Mouse (Mus musculus) embryonic facial prominence, embryonic 11.5 days (tissue): Measurements from ENCODE around the gene Calr. TPM values are rescaled to one million over a fixed set of nuclear protein-coding genes. Genes with fewer than 3 reads are reported as not detected.

ENCODE experiments used
- ATAC-seq: fragments of 200-750 bp; cut with Nextera tagmentation; replicated peaks from 2 replicates; pipeline ENCODE4 v1.8.0; 2017; ENCODE audit warnings: low read depth; ENCODE audit not compliant: insufficient number of reproducible peaks, low FRiP score, low TSS enrichment
- DNase-seq: peaks from one replicate; pipeline ENCODE4 v3.0.0-alpha.2; 2015; ENCODE audit warnings: low spot score
- H3K27ac ChIP-seq: fragments of 300-500 bp; sonication (generic); replicated peaks from 2 replicates; pipeline ENCODE4 v1.5.1; 2014; ENCODE audit warnings: mild to moderate bottlenecking, low read depth, low read length, control low read depth
- H3K27me3 ChIP-seq: fragments of 300-500 bp; sonication (generic); 2 replicates; pipeline ENCODE4 v1.6.1; 2014; ENCODE audit warnings: mild to moderate bottlenecking, low read length, moderate library complexity, mixed read lengths; ENCODE audit not compliant: control insufficient read depth, insufficient read depth
- H3K36me3 ChIP-seq: fragments of 300-500 bp; sonication (generic); replicated peaks from 2 replicates; pipeline ENCODE4 v1.6.1; 2014; ENCODE audit warnings: low read depth, mild to moderate bottlenecking, low read length, moderate library complexity, mixed read lengths; ENCODE audit not compliant: control insufficient read depth, insufficient read depth
- H3K4me1 ChIP-seq: fragments of 300-500 bp; sonication (generic); 2 replicates; pipeline ENCODE4 v1.6.1; 2014; ENCODE audit warnings: low read length, mixed read lengths; ENCODE audit not compliant: control insufficient read depth, insufficient read depth
- H3K4me2 ChIP-seq: fragments of 300-500 bp; sonication (generic); 2 replicates; pipeline ENCODE4 v1.6.1; 2014; ENCODE audit warnings: low read depth, mild to moderate bottlenecking, control low read depth, low read length, moderate library complexity
- H3K4me3 ChIP-seq: fragments of 300-500 bp; sonication (generic); 2 replicates; pipeline ENCODE4 v1.5.1; 2014; ENCODE audit warnings: low read depth, low read length, control low read depth
- H3K9ac ChIP-seq: fragments of 300-500 bp; sonication (generic); replicated peaks from 2 replicates; pipeline ENCODE4 v1.6.1; 2014; ENCODE audit warnings: mild to moderate bottlenecking, control low read depth, low read length
- H3K9me3 ChIP-seq: fragments of 300-500 bp; sonication (generic); replicated peaks from 2 replicates; pipeline ENCODE4 v1.6.1; 2016; ENCODE audit warnings: mild to moderate bottlenecking, low read length, inconsistent platforms, mixed read lengths; ENCODE audit not compliant: control insufficient read depth
- WGBS: fragments of 180-500 bp; shearing (Covaris S2); extraction: QIAGEN DNeasy Blood & Tissue Kit; methylation state at CpG from one replicate; pipeline ENCODE4 v1.1.7; 2014; 5-methylcytosine and 5-hydroxymethylcytosine counted together
- polyA plus RNA-seq: library from polyadenylated mRNA; unstranded; fragments of >200 nt; fragmentation: Nextera tagmentation; extraction: Ambion mirVana; gene quantifications from 2 replicates; pipeline ENCODE4 v1.2.1, GENCODE M21; 2014

The Calr gene
- 815 and 826 TPM in 2 replicates for polyA plus RNA-seq

- Histone ChIP-seq H3K4me3 (peak within 1 kb of the TSS; percentile 85), H3K9ac (peak within 1 kb of the TSS; percentile 94), H3K27ac (peak within 1 kb of the TSS; percentile 85), H3K9me3 (no peaks in the 10 kb centered on the region), H3K27me3 (no peaks in the 10 kb centered on the region), H3K36me3 (peaks cover 26% of the 10 kb centered on the region), H3K4me2 (peak within 1 kb of the TSS; percentile 69), H3K4me1 (peaks cover 4% of the 10 kb centered on the region; the same call in 1 of the 2 replicates)
- DNase-seq: peak; percentile 100
- WGBS: under 1% methylated on average over 55 of the region's 55 CpGs
- peak; percentile 99 for ATAC-seq
Measured at GRCm38 (mm10) chr8:84846722-84847572, at the start of gene Calr. Gene Calr (minus strand): TSS chr8:84846934.

GRCm38 (mm10) chr8:84895963-84896362 is 49.2 kb upstream of the Calr start:
- no peaks in the 10 kb centered on the region for H3K9me3 ChIP-seq
- 83% methylated on average over 5 of the region's 5 CpGs for WGBS
- ATAC-seq: no peak
- no peak overlapping the region for H3K27ac ChIP-seq
- DNase-seq: no peak
- no peak overlapping the region for H3K9ac ChIP-seq
- H3K4me1 ChIP-seq: no peaks in the 10 kb centered on the region
- H3K4me3 ChIP-seq: no peak overlapping the region
- no peak overlapping the region for H3K4me2 ChIP-seq
- H3K27me3 ChIP-seq: no peaks in the 10 kb centered on the region
- no peaks in the 10 kb centered on the region for H3K36me3 ChIP-seq

GRCm38 (mm10) chr8:84893709-84894134 is 47.0 kb upstream of the Calr start, which contains the start of gene Gcdh:
Gene Gcdh (minus strand): TSS chr8:84893921.
- peak within 1 kb of the TSS; percentile 72 for H3K9ac ChIP-seq
- H3K27me3 ChIP-seq: no peaks in the 10 kb centered on the region
- H3K9me3 ChIP-seq: no peaks in the 10 kb centered on the region
- peak within 1 kb of the TSS; percentile 69 for H3K4me3 ChIP-seq
- peak; percentile 96 for ATAC-seq
- WGBS: 0% methylated on average over 11 of the region's 11 CpGs
- H3K27ac ChIP-seq: no peak within 1 kb of the TSS; the same call in 1 of the 2 replicates
- H3K4me2 ChIP-seq: peak within 1 kb of the TSS; percentile 75
- H3K36me3 ChIP-seq: no peaks in the 10 kb centered on the region
- no peaks in the 10 kb centered on the region for H3K4me1 ChIP-seq
- DNase-seq: peak; percentile 97

- WGBS: 11% methylated on average over 31 of the region's 31 CpGs
- Histone ChIP-seq H3K9ac (peak overlapping the region; percentile 72), H3K4me2 (peak overlapping the region; percentile 75), H3K27me3 (no peaks in the 10 kb centered on the region), H3K4me1 (no peaks in the 10 kb centered on the region), H3K27ac (no peak overlapping the region; the same call in 1 of the 2 replicates), H3K36me3 (no peaks in the 10 kb centered on the region; the same call in 1 of the 2 replicates), H3K9me3 (no peaks in the 10 kb centered on the region), H3K4me3 (peak overlapping the region; percentile 69)
- DNase-seq (no peak), ATAC-seq (peak; percentile 52)
Measured at GRCm38 (mm10) chr8:84892993-84893708, 46.4 kb upstream of the Calr start.

GRCm38 (mm10) chr8:84889141-84889540 is 42.4 kb upstream of the Calr start:
- DNase-seq: no peak
- Histone ChIP-seq H3K9ac (no peak overlapping the region), H3K27ac (no peak overlapping the region), H3K9me3 (no peaks in the 10 kb centered on the region), H3K4me3 (no peak overlapping the region), H3K27me3 (no peaks in the 10 kb centered on the region), H3K4me1 (no peaks in the 10 kb centered on the region), H3K36me3 (no peaks in the 10 kb centered on the region; the same call in 1 of the 2 replicates), H3K4me2 (no peak overlapping the region)
- ATAC-seq: no peak
- 96% methylated on average over 1 of the region's 1 CpGs for WGBS

- WGBS: 96% methylated on average over 3 of the region's 3 CpGs
- ATAC-seq: no peak
- no peak for DNase-seq
- no peak overlapping the region for H3K4me2 ChIP-seq
- no peak overlapping the region for H3K4me3 ChIP-seq
- H3K36me3 ChIP-seq: no peaks in the 10 kb centered on the region; the same call in 1 of the 2 replicates
- H3K9ac ChIP-seq: no peak overlapping the region
- no peaks in the 10 kb centered on the region for H3K4me1 ChIP-seq
- H3K27ac ChIP-seq: no peak overlapping the region
- H3K9me3 ChIP-seq: no peaks in the 10 kb centered on the region
- H3K27me3 ChIP-seq: no peaks in the 10 kb centered on the region
Measured at GRCm38 (mm10) chr8:84888280-84888679, 41.5 kb upstream of the Calr start.

- no peak overlapping the region for H3K9ac ChIP-seq
- 87% methylated on average over 4 of the region's 4 CpGs for whole genome bisulfite sequencing
- no peak for DNase-seq
Measured at GRCm38 (mm10) chr8:84884728-84885127, 38.0 kb upstream of the Calr start.

More at GRCm38 (mm10) chr8:84884728-84885127, 38.0 kb upstream of the Calr start:
- Histone ChIP-seq H3K36me3 (no peaks in the 10 kb centered on the region; the same call in 1 of the 2 replicates), H3K4me1 (no peaks in the 10 kb centered on the region), H3K27me3 (no peaks in the 10 kb centered on the region), H3K4me2 (no peak overlapping the region), H3K4me3 (no peak overlapping the region), H3K9me3 (no peaks in the 10 kb centered on the region), H3K27ac (no peak overlapping the region)
- ATAC-seq: no peak
